Mouse (Mus musculus) kidney, adult 2 months (tissue): ENCODE data around the gene Klhdc3.

Experiments
- CTCF ChIP-seq: fragments of 200-500 bp; conservative IDR thresholded peaks from 2 replicates; pipeline ENCODE4 v1.5.1; 2011; ENCODE audit warnings: low read depth, mild to moderate bottlenecking, control low read depth, low read length, moderate library complexity, mixed read lengths; ENCODE audit not compliant: insufficient read depth, insufficient read length
- POLR2A ChIP-seq: fragments of 200-500 bp; IDR thresholded peaks from one replicate; pipeline ENCODE4 v1.6.1; 2011; ENCODE audit warnings: low read depth, low read length, control low read depth

GRCm38 (mm10) chr17:46714756-46715481, 34.2 kb upstream of the Klhdc3 start:
- TF ChIP-seq POLR2A, result no peak
- TF ChIP-seq CTCF, result no peak
